Mouse (Mus musculus) heart, embryonic 11.5 days (tissue): Measurements from ENCODE around the gene Diaph3. TPM values are rescaled to one million over a fixed set of nuclear protein-coding genes. Genes with fewer than 3 reads are reported as not detected.

Experiments
- ATAC-seq: fragments of 200-750 bp; cut with Nextera tagmentation; replicated peaks from 2 replicates; pipeline ENCODE4 v1.8.0; 2017; ENCODE audit warnings: moderate library complexity; ENCODE audit not compliant: insufficient number of reproducible peaks, low FRiP score, low TSS enrichment
- H3K27ac ChIP-seq: fragments of 300-500 bp; sonication (generic); 2 replicates; pipeline ENCODE4 v1.5.1; 2014; ENCODE audit warnings: mild to moderate bottlenecking, low read depth, low read length
- H3K27me3 ChIP-seq: fragments of 300-500 bp; sonication (generic); 2 replicates; pipeline ENCODE4 v1.6.1; 2014; ENCODE audit warnings: mild to moderate bottlenecking, low read length, mixed read lengths; ENCODE audit not compliant: control insufficient read depth, insufficient read depth
- H3K36me3 ChIP-seq: fragments of 300-500 bp; sonication (generic); 2 replicates; pipeline ENCODE4 v1.6.1; 2014; ENCODE audit warnings: mild to moderate bottlenecking, low read length, moderate library complexity, mixed read lengths; ENCODE audit not compliant: control insufficient read depth, insufficient read depth
- H3K4me1 ChIP-seq: fragments of 300-500 bp; sonication (generic); 2 replicates; pipeline ENCODE4 v1.6.1; 2014; ENCODE audit warnings: low read length; ENCODE audit not compliant: control insufficient read depth, insufficient read depth
- H3K4me2 ChIP-seq: fragments of 300-500 bp; sonication (generic); 2 replicates; pipeline ENCODE4 v1.6.1; 2014; ENCODE audit warnings: mild to moderate bottlenecking, moderate library complexity
- H3K4me3 ChIP-seq: fragments of 300-500 bp; sonication (generic); 2 replicates; pipeline ENCODE4 v1.5.1; 2014; ENCODE audit warnings: low read depth, low read length
- H3K9ac ChIP-seq: fragments of 300-500 bp; sonication (generic); 2 replicates; pipeline ENCODE4 v1.6.1; 2014; ENCODE audit warnings: mild to moderate bottlenecking, low read depth, low read length, moderate library complexity
- H3K9me3 ChIP-seq: fragments of 300-500 bp; sonication (generic); replicated peaks from 2 replicates; pipeline ENCODE4 v1.6.1; 2016; ENCODE audit warnings: low read length; ENCODE audit not compliant: control insufficient read depth
- WGBS: fragments of 180-500 bp; shearing (Covaris S2); extraction: QIAGEN DNeasy Blood & Tissue Kit; methylation state at CpG from one replicate; pipeline ENCODE4 v1.1.7; 2014; ENCODE audit not compliant: insufficient replicate concordance; 5-methylcytosine and 5-hydroxymethylcytosine counted together
- polyA plus RNA-seq: library from polyadenylated mRNA; unstranded; fragments of >200 nt; fragmentation: Nextera tagmentation; extraction: Ambion mirVana; gene quantifications from 2 replicates; pipeline ENCODE4 v1.2.1, GENCODE M21; 2014

Diaph3 gene
- 16.0 and 24.2 TPM in 2 replicates for polyA plus RNA-seq

- ATAC-seq: peak; percentile 99
- WGBS: under 1% methylated on average over 43 of the region's 43 CpGs
- H3K4me2 ChIP-seq: peak within 1 kb of the TSS; percentile 83
- H3K4me1 ChIP-seq: no peaks in the 10 kb centered on the region
- no peaks in the 10 kb centered on the region for H3K27me3 ChIP-seq
- peak within 1 kb of the TSS; percentile 76 for H3K27ac ChIP-seq
- H3K36me3 ChIP-seq: no peaks in the 10 kb centered on the region
- peak within 1 kb of the TSS; percentile 84 for H3K4me3 ChIP-seq
- no peaks in the 10 kb centered on the region for H3K9me3 ChIP-seq
- peak within 1 kb of the TSS; percentile 87 for H3K9ac ChIP-seq
These were observed at the start of gene Diaph3 for GRCm38 (mm10) chr14:87140963-87141486. Gene Diaph3, minus strand, starts transcription at chr14:87141235.

GRCm38 (mm10) chr14:87190685-87191084 is 49.6 kb upstream of the Diaph3 start:
- Histone ChIP-seq H3K4me3 (no peak overlapping the region), H3K9me3 (no peaks in the 10 kb centered on the region), H3K4me1 (no peaks in the 10 kb centered on the region), H3K4me2 (no peak overlapping the region), H3K27ac (no peak overlapping the region), H3K36me3 (no peaks in the 10 kb centered on the region), H3K27me3 (no peaks in the 10 kb centered on the region), H3K9ac (no peak overlapping the region)
- WGBS: 66% methylated on average over 4 of the region's 4 CpGs
- ATAC-seq: no peak

- no peak overlapping the region for H3K4me3 ChIP-seq
- no peak overlapping the region for H3K27ac ChIP-seq
- H3K9ac ChIP-seq: no peak overlapping the region
- H3K4me1 ChIP-seq: no peaks in the 10 kb centered on the region
- H3K27me3 ChIP-seq: no peaks in the 10 kb centered on the region
- WGBS: 90% methylated on average over 6 of the region's 6 CpGs
- ATAC-seq: no peak
- no peaks in the 10 kb centered on the region for H3K9me3 ChIP-seq
- H3K36me3 ChIP-seq: no peaks in the 10 kb centered on the region
- no peak overlapping the region for H3K4me2 ChIP-seq
These were observed 30.5 kb upstream of the Diaph3 start for GRCm38 (mm10) chr14:87171577-87171976.

GRCm38 (mm10) chr14:87169151-87169550 is 28.1 kb upstream of the Diaph3 start:
- no peak overlapping the region for H3K9ac ChIP-seq
- 54% methylated on average over 1 of the region's 1 CpGs for WGBS
- ATAC-seq: no peak

GRCm38 (mm10) chr14:87155621-87156238 is 14.7 kb upstream of the Diaph3 start:
- H3K27ac ChIP-seq: no peak overlapping the region
- H3K4me2 ChIP-seq: no peak overlapping the region
- no peak overlapping the region for H3K4me3 ChIP-seq
- H3K4me1 ChIP-seq: no peaks in the 10 kb centered on the region
- 81% methylated on average over 9 of the region's 9 CpGs for WGBS
- H3K9me3 ChIP-seq: no peaks in the 10 kb centered on the region
- H3K27me3 ChIP-seq: no peaks in the 10 kb centered on the region
- no peak overlapping the region for H3K9ac ChIP-seq
- no peaks in the 10 kb centered on the region for H3K36me3 ChIP-seq
- ATAC-seq: no peak

More at GRCm38 (mm10) chr14:87169151-87169550, 28.1 kb upstream of the Diaph3 start:
- Histone ChIP-seq H3K4me2 (no peak overlapping the region), H3K36me3 (no peaks in the 10 kb centered on the region), H3K9me3 (no peaks in the 10 kb centered on the region), H3K27me3 (no peaks in the 10 kb centered on the region), H3K4me1 (no peaks in the 10 kb centered on the region), H3K27ac (no peak overlapping the region), H3K4me3 (no peak overlapping the region)

GRCm38 (mm10) chr14:87149684-87150083 is 8.6 kb upstream of the Diaph3 start:
- ATAC-seq: no peak
- no peak overlapping the region for H3K27ac ChIP-seq

GRCm38 (mm10) chr14:87146704-87147103 is 5.7 kb upstream of the Diaph3 start:
- WGBS: 34% methylated on average over 3 of the region's 3 CpGs
- Histone ChIP-seq H3K27ac (no peak overlapping the region), H3K4me2 (no peak overlapping the region), H3K4me3 (no peak overlapping the region), H3K4me1 (no peaks in the 10 kb centered on the region), H3K27me3 (no peaks in the 10 kb centered on the region), H3K36me3 (no peaks in the 10 kb centered on the region), H3K9me3 (no peaks in the 10 kb centered on the region), H3K9ac (no peak overlapping the region)
- ATAC-seq: no peak

More at GRCm38 (mm10) chr14:87149684-87150083, 8.6 kb upstream of the Diaph3 start:
- Histone ChIP-seq H3K4me2 (no peak overlapping the region), H3K9me3 (no peaks in the 10 kb centered on the region), H3K4me3 (no peak overlapping the region), H3K27me3 (no peaks in the 10 kb centered on the region), H3K36me3 (no peaks in the 10 kb centered on the region), H3K9ac (no peak overlapping the region), H3K4me1 (no peaks in the 10 kb centered on the region)
- WGBS: 58% methylated on average over 6 of the region's 6 CpGs

GRCm38 (mm10) chr14:87145351-87145750 is 4.3 kb upstream of the Diaph3 start:
- ATAC-seq: no peak
- Histone ChIP-seq H3K36me3 (no peaks in the 10 kb centered on the region), H3K9me3 (no peaks in the 10 kb centered on the region), H3K4me3 (no peak overlapping the region), H3K4me2 (no peak overlapping the region), H3K27me3 (no peaks in the 10 kb centered on the region), H3K4me1 (no peaks in the 10 kb centered on the region), H3K27ac (no peak overlapping the region), H3K9ac (no peak overlapping the region)
- 85% methylated on average over 3 of the region's 3 CpGs for WGBS

- peak overlapping the region; percentile 83 for H3K4me2 ChIP-seq
- H3K4me1 ChIP-seq: no peaks in the 10 kb centered on the region
- WGBS: 75% methylated on average over 11 of the region's 11 CpGs
- H3K27ac ChIP-seq: no peak overlapping the region; the same call in 1 of the 2 replicates
- peak overlapping the region; percentile 87 for H3K9ac ChIP-seq
- no peaks in the 10 kb centered on the region for H3K27me3 ChIP-seq
- H3K36me3 ChIP-seq: no peaks in the 10 kb centered on the region
- no peaks in the 10 kb centered on the region for H3K9me3 ChIP-seq
- no peak for ATAC-seq
- peak overlapping the region; percentile 84 for H3K4me3 ChIP-seq
These were observed 742 bp upstream of the Diaph3 start for GRCm38 (mm10) chr14:87141777-87142176.
